Mouse (Mus musculus): ENCODE measurements around the gene Plcl1.

DNA sequence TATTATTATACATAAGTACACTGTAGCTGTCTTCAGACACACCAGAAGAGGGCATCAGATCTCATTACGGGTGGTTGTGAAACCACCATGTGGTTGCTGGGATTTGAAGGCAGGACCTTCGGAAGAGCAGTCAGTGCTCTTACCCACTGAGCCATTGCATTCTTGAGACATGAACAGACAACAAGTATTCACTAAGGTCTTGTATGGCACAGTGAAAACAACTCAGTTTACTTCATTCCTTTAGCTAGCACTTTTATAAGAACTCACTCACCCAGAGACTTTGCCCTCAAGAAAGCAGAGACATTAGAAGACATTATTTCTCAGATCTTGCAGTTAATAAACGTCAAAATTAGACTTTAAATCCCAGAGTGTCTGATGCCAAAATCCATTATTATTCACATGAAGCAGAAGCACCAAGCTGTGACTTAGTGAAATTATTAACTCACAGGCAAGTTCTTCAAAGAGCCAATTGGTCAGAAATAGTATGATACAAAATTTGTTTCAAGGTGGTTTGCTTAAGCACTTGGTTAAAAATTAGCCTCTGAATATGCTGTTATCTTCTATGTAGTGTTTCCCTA is 293.8 kb downstream of the Plcl1 start:
- TF ChIP-seq CTCF (IDR thresholded peaks at IDR 0.05; ENCODE audit: control insufficient read depth, insufficient read depth, low read length) (no peak), POLR2A (IDR thresholded peaks at IDR 0.05; ENCODE audit: borderline replicate concordance, control insufficient read depth, low read depth, low read length) (no peak)
